Mouse (Mus musculus) yolk sac, embryonic 10.5 days (tissue): ENCODE results near the gene Defb48.

Source experiments
- DNase-seq: peaks from one replicate; pipeline ENCODE4 v3.0.0-alpha.2; 2017; ENCODE audit warnings: low spot score

The Defb48 gene

DNA sequence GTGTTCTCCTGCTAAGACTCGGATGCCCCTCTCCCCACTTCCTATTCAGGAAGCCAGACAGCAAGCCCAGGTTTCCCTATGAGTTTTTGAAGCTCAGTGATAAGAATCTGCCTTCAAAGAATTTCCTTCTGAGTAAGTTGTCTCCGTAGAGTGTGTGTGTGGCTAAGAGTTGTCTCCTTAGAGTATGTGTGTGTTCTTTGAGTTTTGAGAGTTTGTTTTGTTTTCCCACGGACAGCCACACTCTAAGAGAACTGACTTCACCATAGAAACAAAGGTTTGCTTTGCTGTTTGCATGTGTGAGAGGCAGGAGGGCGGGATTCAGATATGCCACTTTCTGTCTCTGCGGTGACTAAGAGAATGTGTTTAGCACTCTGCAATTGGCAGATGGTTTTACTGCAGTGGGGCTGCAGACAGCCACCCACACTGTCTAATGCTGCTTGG is 56.2 kb downstream of the Defb48 start:
- no peak for DNase-seq
